Mouse (Mus musculus) layer of hippocampus, adult 9-10 months (tissue): ENCODE measurements around the gene Gfod1.
A peak's percentile ranks its signal among the peaks of the same experiment; 100 is the strongest.

Experiments used
- DNase-seq: peaks from one replicate; pipeline ENCODE4 v3.0.0; 2022; ENCODE audit warnings: low spot score

The Gfod1 gene

GRCm38 (mm10) chr13:43304018-43304431 is at the start of gene Gfod1:
TSS of gene Gfod1 (minus strand) at chr13:43304172.
- peak; percentile 79 for DNase-seq

GRCm38 (mm10) chr13:43353356-43353755 is 49.4 kb upstream of the Gfod1 start:
- DNase-seq: no peak

GRCm38 (mm10) chr13:43350489-43351169 is 46.7 kb upstream of the Gfod1 start:
- no peak for DNase-seq

GRCm38 (mm10) chr13:43349376-43349775 is 45.4 kb upstream of the Gfod1 start:
- DNase-seq: no peak

- DNase-seq: no peak
Measured at GRCm38 (mm10) chr13:43346825-43347224, 42.9 kb upstream of the Gfod1 start.

- no peak for DNase-seq
Measured at GRCm38 (mm10) chr13:43338632-43339031, 34.7 kb upstream of the Gfod1 start.

DNA sequence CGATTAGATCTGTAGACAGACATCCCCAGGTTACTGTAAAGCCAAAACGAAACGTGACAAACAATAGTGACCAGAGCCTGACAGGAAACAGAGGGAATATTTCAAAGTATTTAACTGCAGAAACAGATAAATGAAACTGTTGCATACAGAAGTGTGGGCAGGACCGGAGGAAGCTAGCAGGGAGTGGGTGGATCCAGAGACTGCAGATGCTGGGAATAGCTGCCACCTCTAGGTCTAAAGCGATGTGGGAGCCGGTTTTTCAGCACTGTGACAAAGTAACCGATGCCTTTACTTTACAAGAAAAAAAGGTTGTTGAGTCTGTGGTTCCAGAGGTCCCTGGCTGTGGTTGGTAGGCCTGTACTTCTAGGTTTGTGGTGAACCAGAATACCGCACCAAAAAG is 34.0 kb upstream of the Gfod1 start:
- DNase-seq: no peak

DNA sequence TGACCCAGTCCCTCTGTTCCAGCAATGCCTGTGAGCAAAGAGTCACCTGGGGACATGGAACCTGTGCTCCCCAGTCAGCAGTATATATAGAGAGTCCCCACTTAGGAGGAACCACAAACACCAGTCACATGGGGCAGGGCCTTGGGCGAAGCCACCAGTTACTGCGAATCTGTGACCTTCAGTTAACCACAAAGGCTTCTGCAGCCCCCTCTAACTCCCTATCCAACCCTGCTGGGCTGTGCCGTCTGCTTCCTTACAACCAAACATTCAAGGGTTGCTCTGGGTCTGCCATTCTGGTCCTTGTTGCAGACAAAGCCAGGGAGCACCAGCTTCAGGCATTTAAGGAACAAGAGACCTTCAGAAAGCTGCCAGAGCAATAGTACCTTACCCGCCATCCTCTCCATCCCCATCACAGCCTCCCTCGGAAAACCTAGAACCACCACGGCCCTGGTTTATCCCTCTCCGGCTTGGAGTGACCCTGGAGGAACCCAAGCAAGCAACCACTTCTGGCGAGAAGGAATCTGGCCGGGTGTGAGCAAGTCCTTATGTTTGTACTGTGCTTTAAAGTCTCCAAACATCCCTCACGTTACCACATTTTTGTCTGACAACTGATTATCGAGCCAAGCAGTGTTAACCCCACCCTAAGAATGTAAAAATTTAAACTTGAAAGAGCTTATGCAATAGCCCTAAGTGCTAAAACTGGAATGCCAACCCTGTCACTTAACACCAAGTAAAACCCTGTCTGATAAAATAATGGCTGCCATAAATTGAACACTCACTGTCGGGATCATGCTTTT is 32.7 kb upstream of the Gfod1 start:
- no peak for DNase-seq

GRCm38 (mm10) chr13:43332591-43332990 is 28.6 kb upstream of the Gfod1 start:
- no peak for DNase-seq

- no peak for DNase-seq
Measured at GRCm38 (mm10) chr13:43331721-43332444, 27.9 kb upstream of the Gfod1 start.

DNA sequence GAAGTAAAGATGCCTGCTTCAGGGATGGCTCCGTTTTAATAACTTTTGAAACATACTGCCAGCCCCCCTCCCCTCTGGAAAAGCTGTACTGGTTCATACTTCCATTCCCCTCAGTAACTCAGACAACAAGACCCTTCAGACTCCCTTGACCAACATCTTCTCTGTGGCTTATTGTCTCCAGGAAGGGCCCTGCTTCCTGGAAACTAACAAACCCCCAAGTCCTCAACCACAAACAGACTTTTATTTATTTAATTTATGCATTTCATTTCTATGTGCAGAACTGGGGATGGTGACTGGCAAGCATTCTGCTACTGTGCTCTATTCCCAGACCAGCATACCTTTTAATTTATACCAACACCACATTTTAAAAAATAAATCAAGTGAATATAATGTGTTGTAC is 21.5 kb upstream of the Gfod1 start:
- DNase-seq: no peak

GRCm38 (mm10) chr13:43321492-43321891 is 17.5 kb upstream of the Gfod1 start:
- no peak for DNase-seq

- DNase-seq: no peak
Measured at GRCm38 (mm10) chr13:43319396-43319795, 15.4 kb upstream of the Gfod1 start.

GRCm38 (mm10) chr13:43317411-43317810 is 13.4 kb upstream of the Gfod1 start:
- DNase-seq: no peak

DNA sequence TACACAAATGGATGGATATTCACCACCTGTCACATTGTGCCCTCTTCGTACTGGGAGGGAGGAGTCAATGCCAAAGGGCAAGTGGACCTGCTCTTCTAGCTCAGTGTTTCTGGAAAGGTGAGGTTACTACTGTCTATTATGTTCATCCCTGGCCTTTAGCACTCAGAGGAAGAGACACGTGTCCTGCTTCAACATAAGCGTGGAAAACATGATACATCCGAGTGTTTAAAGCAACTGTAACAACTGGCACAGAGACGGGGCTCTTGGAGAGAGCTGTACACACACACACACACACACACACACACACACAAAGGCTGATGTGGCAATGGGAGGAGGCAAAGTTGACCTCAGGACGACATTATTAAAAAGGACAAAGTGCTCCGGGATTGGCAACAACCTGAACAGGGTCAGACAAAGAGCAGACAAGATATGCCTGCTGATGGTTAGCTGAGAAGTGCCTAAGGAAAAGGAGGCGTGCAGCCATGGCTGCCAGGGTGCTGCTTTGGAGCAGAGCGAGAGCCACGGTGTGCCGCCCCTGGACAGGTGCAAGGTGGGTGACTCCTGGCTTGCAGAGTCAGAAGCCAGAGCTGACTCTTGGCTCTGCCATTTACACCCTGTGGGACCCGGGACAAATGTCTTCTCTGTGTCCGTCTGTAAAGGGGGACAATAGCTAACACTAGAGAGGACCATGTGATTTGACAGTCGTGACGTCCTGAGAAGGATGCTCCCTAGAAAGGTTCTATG is 1.4 kb upstream of the Gfod1 start:
- no peak for DNase-seq

GRCm38 (mm10) chr13:43304700-43305099 is 728 bp upstream of the Gfod1 start:
- DNase-seq: no peak

DNA sequence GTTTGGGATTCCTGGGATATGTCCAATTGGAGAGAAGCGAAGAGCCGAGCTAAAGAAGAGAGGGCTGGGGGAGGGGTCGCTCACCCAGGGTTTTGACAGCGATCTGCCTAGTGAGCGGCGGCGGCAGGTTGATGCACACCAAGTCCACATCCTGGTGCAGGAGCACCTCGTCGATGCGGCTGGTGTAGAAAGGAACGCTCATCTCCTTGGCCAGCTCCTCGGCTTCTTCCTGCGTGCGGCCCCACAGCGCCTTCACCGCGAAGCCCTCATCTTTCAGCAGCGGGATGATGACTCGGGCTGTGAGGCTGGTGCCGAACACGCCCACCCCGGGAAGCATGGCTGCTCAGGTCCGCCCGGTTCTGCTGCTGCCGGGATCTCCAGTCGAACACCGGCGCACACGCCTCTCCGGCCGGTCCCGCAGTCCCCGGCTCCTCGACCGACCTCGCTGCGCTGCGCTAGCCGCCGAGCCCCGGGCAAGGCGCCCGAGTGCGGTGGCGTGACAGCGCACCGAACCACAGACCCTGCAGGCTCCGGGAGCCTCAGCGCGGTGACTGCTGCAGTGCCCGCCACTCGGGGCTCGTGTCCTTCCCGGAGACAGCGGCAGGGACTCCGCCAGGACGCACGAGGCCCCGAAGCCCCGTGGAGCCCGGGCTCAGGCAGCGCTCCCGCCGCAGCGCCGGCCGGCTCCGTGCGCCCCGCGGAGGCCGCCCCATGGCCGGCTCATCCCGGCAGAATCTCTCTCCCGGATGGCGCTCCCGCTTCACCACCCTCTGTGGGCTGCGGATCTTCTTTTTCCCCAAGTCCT is 609 bp downstream of the Gfod1 start:
- no peak for DNase-seq

DNA sequence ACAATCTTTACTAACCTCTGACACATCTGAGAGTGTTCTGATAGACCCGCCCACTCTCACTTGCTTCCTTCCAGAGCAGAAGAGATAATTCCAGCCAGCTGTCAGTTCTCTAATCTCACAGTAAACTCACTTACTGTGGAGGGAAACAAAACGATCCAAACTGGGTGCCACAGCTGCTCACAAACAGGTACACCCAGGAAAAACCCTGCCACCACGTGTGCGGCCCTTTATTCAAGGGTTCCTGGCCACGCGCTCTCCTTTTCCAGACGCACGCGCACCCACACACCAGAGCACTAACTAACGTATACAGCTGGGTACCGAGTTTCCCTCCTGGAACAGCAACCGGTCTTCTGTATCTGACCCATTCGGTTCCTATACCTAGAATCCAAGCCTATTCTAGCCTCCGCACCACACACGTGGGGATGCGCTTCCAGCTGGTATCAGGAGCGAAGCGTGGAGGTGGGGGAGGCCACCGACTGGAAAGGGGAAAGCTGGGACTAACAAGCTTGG is 1.3 kb downstream of the Gfod1 start:
- DNase-seq: no peak

GRCm38 (mm10) chr13:43302239-43302638 is 1.7 kb downstream of the Gfod1 start:
- no peak for DNase-seq

DNA sequence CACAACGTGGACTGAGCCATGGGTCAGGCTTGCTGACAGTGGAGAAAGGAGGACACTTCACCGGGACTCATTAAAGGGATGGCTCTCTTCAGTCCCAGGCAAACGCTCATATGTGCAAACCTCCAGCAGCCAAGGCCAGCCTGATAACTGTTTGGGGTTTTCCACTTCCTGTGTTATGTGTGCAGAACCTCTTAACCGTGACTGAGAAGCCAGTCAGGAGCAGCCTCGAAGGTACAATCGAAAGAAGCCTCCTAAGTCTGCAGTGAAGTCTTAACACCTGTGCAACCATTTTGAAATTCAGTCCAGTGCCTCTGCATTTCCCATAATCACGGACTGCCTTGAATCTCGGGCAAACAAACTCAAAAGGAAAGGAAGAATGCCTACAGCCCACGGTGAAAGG is 3.1 kb downstream of the Gfod1 start:
- DNase-seq: no peak

DNA sequence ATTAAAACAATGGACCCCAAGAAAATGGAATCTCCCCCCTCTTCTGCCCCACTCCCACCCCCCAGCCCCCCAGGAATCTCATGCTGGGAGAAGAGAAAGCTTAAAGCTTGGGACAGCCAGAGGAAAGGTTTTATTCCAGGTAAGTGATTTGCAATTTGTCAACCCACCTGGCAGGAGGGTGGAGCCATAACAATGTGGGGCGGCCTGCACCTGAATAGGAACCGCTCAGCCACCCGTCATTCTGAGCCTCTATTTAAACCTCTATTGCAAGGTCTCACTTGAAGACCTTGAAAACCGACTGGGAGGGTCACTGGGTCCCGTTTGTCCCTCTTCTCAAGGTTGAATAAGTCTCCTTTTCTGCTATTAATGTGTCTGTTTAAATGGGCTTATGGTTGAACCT is 3.6 kb downstream of the Gfod1 start:
- no peak for DNase-seq
